Mouse (Mus musculus) cerebellum, adult (tissue): ENCODE measurements at regions not wholly inside any gene's neighbourhood (a gene's known extent, or its start where the extent isn't known, plus 50 kb on each side); places are given as distances from the start of the nearest gene placed in this dataset.
"Not testable (repeated sequence)": the region's sequence is repeated elsewhere in the genome, so short reads cannot be mapped to it uniquely, and the experiment has no call there.

Source experiments
- ATAC-seq: cut with Nextera tagmentation; 2 replicates; pipeline ENCODE4 v1.9.2; 2017; ENCODE audit warnings: mild to moderate bottlenecking, moderate library complexity, mixed read lengths; ENCODE audit not compliant: insufficient number of reproducible peaks, low FRiP score, low TSS enrichment

DNA sequence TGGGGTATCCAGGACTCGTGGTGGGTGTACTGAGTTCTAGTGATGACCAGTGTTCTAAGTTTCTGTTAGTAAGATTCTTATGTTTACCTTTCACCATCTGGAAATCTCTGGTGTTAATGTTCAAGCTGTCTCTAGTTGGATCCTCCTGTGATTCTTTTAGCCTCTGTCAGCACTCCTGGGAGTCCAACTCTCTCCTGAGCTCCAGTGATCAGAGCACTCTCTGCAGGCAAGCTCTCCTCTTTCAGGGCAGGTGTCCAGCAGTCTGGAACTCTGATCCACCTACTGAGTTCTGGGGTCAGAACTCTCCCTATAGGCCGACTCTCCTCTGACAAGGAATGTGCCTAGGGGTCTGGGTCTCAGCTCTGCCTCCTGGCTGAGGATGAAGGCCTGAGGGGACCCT lies 272.6 kb upstream of the Tbl1xr1 start:
- ATAC-seq = not testable (repeated sequence)

DNA sequence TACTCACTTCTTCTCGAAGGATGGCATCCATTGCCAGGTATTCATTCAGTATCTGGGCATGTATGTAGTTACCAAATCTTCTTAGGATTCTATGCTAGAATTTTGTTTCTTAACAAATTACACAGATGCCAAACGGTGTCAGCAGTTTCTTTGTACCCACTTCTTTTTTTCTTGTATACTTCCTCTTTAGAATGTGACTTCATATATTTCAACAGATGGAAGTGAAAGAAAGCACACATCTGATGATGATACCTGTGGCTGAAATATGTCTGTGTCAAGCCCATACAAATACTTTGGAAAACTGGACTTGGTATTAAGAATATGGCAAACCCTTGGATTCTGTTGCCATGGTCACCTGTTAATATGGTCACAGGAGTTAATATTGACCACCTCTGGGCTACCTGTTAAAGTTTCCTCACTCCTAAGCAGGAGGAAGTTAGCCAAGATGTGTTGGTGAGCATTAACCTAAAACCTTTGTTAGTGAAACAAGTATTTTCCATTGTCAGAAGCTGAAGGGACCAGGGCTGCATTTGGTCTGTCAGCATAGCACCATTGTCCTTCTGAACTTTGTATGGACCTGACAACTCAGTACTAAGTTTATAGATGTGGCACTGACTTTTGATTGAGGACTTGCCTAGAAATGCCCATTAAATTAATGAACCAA lies 269.8 kb upstream of the Tbl1xr1 start:
- no peak for ATAC-seq

DNA sequence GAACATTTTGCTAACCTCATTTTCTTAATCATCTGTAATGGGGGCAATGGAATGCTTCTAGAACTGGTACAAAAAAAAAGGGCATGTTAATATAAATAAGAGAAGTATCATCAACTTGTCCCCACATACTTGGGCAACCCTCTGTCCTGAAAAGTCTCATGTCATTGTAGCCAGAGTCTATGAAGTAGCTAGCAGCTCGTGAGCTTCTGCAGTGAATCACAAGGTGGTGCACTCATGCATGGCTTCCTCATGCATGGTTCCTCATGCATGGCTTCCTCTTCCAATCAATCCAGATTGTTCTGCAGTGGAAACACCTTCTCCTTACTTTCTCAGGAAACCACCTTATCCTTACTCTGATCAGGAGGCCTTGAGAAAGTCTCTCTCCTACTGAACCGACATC lies 267.9 kb upstream of the Tbl1xr1 start:
- ATAC-seq = no peak

DNA sequence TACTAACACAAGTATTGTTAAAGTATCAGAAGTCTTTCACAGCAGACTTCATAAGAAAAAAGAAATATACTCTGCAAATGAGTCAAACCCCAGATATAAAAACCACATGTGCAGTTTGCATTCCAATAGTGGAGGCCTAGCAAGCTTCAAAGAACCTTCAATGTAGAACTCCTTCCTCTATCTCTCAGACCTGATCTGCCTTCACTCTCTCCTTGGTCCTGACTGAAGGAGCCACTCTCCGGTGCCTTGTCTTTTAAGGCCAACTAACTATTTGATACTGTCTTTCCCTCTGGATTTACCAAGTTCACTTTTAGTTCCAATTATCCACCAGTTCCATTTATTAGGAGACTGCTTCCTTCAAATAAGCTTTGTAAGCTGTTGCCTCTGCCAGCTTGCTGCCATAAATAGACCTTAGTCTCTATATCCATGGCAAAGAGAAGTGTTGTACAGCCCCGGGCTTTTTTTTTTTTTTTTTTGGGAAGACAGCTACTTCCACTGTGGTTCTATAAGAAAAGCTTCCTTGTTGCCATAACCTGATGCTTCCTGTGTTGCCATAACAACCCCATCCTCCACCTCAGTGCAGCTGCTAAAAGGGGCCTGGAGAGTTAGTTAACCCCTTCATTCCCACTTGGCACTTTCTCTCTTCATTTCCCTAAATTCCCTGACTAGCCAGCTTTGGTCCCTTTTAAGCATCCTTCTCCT lies 266.5 kb upstream of the Tbl1xr1 start:
- ATAC-seq = no peak

GRCm38 (mm10) chr3:21813401-21813800 lies 263.1 kb upstream of the Tbl1xr1 start:
- no peak for ATAC-seq

DNA sequence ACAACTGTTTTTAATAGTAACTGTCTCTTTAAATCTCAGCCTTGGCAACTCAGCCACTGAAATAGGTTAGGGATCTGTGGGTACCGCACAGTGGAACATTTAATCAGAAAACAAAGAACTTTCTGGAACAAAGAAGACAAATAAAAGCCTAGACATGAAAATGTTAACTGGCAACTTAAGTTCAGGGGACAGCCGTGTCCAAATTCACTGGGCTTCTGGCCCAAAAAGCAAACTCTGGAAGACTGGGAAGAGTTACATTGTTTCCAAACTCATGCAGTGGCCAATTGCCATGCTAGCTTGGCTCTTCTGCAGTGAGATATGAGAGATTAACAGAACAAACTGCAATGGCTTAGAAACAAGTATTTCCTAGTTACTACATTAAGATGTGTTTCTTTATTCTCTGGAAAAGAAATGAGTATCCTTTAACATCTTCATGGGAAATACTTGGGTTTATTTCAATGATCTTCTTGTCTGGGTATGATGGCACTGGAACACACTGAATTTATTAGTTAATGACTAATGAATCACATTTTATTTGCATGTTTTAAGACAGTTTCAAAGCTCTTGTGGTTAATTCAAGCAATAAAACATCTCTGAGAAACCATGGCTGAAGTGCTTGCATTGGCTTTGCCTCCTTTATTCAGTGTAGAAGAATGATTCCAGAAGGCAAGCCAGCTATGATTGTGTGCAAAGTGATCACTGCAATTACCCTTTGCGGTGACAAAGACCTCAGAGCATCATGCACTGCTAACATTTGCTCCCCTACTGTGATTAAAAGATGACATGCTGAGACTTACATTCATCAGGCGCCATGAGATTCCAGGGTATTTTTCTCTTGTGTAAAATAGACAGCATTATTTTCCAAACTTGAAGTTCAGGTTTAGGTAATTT lies 259.2 kb upstream of the Tbl1xr1 start:
- ATAC-seq = no peak

GRCm38 (mm10) chr3:21819030-21819429 lies 257.4 kb upstream of the Tbl1xr1 start:
- ATAC-seq = no peak

GRCm38 (mm10) chr3:21820051-21820598 lies 256.3 kb upstream of the Tbl1xr1 start:
- ATAC-seq = no peak

DNA sequence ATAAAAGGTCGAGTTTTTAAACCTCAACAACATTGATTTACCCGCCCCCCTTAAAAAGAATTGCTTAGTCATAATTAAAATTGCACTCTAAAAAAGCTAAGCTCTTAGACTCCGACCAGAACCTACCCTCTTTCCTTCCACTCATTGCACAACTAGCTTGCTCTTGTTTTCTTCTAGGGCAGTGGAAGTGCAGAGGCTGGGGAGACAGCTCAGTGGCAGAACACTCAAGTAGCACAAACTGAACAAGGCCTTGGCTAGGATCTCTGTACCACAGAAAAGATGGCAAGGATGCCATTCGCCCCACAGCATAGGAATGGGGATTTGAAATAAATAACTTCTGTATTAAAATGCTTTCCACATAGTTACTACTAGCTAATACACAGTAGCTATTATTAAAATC lies 253.8 kb upstream of the Tbl1xr1 start:
- ATAC-seq = no peak

GRCm38 (mm10) chr3:21823331-21823730 lies 253.1 kb upstream of the Tbl1xr1 start:
- ATAC-seq = no peak

DNA sequence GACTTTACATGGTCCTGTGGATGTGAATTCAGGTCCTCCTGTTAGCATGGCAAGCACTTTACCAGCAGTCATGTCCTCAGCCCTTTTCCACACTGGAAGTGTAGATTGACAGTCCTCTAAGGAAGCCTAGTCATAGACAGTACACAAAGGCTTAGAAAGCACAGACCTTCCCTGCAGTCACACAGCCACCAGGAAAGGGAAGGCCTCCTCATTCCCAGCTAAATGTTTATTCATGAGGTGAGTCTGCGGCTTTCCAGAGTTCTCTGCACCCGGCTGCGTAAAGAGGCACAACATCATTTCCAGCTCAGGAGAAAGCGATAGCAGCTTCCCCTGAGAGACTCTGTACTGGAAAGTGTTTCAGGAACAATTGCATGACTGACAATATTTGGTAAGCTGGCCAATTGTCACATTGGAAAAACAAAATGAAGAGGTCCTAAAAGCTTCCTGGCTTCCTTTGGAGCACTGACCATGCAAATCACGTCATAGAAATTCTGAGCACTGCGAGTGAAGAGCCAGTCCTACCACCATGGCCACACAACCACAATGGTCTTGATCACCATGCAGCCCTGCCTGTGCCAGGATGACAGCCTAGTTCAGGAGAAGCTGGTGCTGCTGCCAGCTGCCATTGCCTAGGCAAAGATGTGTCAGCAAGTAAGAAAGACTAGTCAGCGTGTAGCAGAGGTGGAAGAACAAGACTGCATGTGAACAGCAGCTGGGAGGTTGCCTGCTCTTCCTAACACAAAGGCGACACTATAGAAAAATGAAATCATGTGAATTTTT lies 252.2 kb upstream of the Tbl1xr1 start:
- ATAC-seq = no peak

- ATAC-seq = no peak
Observed at GRCm38 (mm10) chr3:21824913-21825610, 251.4 kb upstream of the Tbl1xr1 start.

- no peak for ATAC-seq
Observed at GRCm38 (mm10) chr3:21827656-21828055, 248.8 kb upstream of the Tbl1xr1 start.

GRCm38 (mm10) chr3:21833111-21833510 lies 243.3 kb upstream of the Tbl1xr1 start:
- no peak for ATAC-seq

GRCm38 (mm10) chr3:21835526-21835925 lies 240.9 kb upstream of the Tbl1xr1 start:
- no peak for ATAC-seq

DNA sequence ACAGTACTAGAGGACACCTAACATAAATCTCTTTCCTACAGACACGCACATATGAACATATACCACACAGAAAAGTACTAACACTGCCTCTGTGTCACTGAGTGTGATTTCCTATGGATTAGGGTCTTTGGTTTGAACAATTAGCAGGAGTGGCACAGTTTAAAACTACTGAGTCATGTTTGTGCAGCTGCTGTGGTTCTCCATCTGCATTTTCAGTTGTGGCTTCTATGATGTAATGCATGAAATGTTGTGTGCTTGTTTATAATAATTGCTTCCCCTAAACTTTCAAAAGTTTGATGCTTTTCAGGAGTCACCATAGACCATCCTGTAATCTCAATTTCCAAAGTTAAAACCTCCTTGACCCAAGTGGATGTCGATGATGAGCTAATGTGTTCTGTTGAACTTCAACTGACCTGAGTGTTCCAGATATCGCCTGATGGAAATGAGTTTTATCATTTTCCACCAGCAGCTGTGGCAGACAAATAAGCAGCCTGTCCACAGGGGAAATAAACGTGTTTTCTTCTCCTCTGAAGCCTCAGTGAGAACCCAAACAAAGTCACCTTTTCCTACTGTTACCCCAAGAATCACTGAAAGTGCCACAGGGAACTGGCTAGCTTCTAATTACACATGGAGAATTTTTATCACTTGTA lies 239.0 kb upstream of the Tbl1xr1 start:
- no peak for ATAC-seq

DNA sequence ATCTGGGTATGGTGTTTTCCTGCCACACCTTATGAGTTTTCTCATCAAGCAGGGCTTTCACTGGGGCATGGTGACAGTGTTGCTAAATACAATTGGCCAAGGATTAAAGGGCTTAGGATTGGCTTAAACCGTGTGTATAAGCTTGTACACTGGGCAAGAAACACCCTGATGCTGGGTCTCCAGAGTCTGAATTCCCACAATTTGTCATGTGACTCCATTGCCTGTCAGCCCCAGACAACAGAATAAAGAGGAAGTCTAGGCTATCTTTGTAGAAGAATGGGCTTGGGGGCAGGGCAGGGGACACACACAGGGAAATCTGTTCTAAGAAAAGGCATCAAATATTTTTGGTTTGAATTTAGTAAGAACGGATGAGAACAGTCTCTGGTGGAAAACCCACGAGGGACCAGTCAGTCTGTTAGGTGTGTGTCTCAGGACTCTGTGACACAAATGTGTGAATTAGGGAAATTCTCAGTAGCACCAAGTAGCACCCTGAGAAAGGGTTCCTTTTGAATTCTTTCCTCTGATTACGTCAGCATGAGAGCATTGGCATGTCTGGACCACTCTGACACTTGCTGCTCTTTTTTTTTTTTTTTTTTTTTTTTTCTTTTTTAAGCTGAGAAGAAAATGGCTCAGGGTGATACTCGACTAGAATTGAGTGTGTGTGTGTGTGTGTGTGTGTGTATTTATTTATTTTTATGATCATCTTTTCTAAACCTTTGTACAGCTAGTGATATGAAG lies 235.5 kb upstream of the Tbl1xr1 start:
- no peak for ATAC-seq

- no peak for ATAC-seq
Observed at GRCm38 (mm10) chr3:21841506-21841905, 234.9 kb upstream of the Tbl1xr1 start.
